Mouse (Mus musculus): Measurements from ENCODE around the gene Ctsl. TPM values are rescaled to one million over a fixed set of nuclear protein-coding genes. Genes with fewer than 3 reads are reported as not detected.
A peak's percentile ranks its signal among the peaks of the same experiment; 100 is the strongest.

Ctsl gene
- polyA plus RNA-seq, 1 experiment, result 17.4 TPM

DNA sequence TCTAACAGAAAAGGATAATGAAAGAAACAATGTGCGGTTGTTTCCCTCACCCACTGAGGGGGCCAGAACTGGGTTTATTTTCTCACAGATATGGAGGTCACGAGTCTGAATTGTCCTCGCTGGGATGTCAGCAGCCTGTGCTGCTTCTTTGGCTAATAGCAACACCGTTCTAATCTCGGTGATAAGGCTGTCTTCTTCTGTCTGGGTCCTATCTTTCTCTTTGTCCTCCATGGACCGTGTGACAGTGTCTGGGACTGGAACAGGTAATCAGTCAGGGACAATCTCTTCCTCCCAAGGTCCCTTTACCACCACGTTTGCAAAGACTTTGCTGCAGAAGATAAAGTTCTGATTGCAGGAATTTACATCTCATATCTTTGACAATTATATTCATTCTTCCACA is 4.5 kb upstream of the Ctsl start:
- WGBS, result 32% methylated on average over 7 of the region's 7 CpGs
- Histone ChIP-seq H3K27ac (ENCODE audit: insufficient read depth, low read depth, low read length) (no peak overlapping the region), H3K36me3 (ENCODE audit: control insufficient read depth, insufficient read depth, low read length) (no peaks in the 10 kb centered on the region), H3K4me3 (ENCODE audit: low read depth, low read length) (no peak overlapping the region), H3K27me3 (ENCODE audit: control insufficient read depth, insufficient read depth, low read length) (no peaks in the 10 kb centered on the region), H3K4me1 (ENCODE audit: control insufficient read depth, insufficient read depth, insufficient read length, low read length) (0 out of 2 replicates have a peak, but pooled peaks cover 2% of the 10 kb centered on the region)
- no peak for TF ChIP-seq POLR2A (IDR thresholded peaks at IDR 0.05; ENCODE audit: low read depth, low read length)
- no peak for TF ChIP-seq CTCF (IDR thresholded peaks at IDR 0.05; ENCODE audit: extremely low read depth, insufficient read length, insufficient replicate concordance, low read depth, low read length)

DNA sequence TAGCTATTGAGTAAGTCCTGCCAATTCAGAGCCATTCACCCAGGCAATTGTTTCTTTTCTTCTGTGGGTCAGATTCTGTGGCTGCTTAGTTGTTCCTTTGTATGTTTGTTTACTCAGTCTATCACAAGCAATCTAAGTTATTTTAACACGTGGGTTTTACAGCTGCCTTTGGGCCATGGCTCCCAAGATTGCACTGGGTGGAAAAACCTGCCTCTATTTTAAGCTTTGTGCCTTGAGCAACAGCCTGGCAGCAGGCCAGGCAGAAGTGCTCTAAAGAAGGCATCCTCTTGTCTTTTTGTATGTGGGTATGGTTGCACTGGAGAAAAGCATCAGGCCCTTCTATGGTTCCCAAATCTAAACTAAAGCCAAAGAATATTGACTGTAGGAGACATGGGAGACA is 3.0 kb upstream of the Ctsl start:
- Histone ChIP-seq H3K4me3 (ENCODE audit: low read depth, low read length) (no peak overlapping the region), H3K27me3 (ENCODE audit: control insufficient read depth, insufficient read depth, low read length) (no peaks in the 10 kb centered on the region), H3K36me3 (ENCODE audit: control insufficient read depth, insufficient read depth, low read length) (no peaks in the 10 kb centered on the region), H3K4me1 (ENCODE audit: control insufficient read depth, insufficient read depth, insufficient read length, low read length) (0 out of 2 replicates have a peak, but pooled peaks cover 5% of the 10 kb centered on the region), H3K27ac (ENCODE audit: insufficient read depth, low read depth, low read length) (no peak overlapping the region)
- WGBS, result 4% methylated on average over 1 of the region's 1 CpGs
- TF ChIP-seq POLR2A (IDR thresholded peaks at IDR 0.05; ENCODE audit: low read depth, low read length) (no peak), CTCF (IDR thresholded peaks at IDR 0.05; ENCODE audit: extremely low read depth, insufficient read length, insufficient replicate concordance, low read depth, low read length) (no peak)

DNA sequence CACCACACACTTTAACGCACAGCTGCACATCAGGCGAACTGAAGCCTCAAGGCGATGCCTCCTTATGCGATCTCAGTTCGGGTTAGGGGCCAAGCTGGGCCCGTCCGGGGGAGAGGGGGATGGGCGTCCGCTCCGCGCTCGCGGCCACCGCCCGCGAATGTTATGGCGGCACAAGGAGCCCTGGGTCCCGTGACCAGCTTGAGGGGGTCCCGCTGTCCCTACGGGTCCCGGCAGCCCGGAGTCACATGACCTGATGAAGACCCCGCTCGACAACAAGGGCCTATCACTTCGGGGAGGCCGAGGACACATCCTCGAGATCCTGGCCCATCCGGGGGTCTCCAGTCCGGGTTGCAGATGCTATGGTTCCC is 901 bp downstream of the Ctsl start:
- peaks cover 7% of the 10 kb centered on the region for H3K36me3 ChIP-seq (ENCODE audit: control insufficient read depth, insufficient read depth, low read length)
- 0 out of 2 replicates have a peak, but pooled peaks cover 5% of the 10 kb centered on the region for H3K4me1 ChIP-seq (ENCODE audit: control insufficient read depth, insufficient read depth, insufficient read length, low read length)
- H3K4me3 ChIP-seq (ENCODE audit: low read depth, low read length), result peak overlapping the region; percentile 82
- under 1% methylated on average over 29 of the region's 29 CpGs for WGBS
- H3K27ac ChIP-seq (ENCODE audit: insufficient read depth, low read depth, low read length), result peak overlapping the region; percentile 42; the same call in 1 of the 2 replicates
- TF ChIP-seq CTCF (IDR thresholded peaks at IDR 0.05; ENCODE audit: extremely low read depth, insufficient read length, insufficient replicate concordance, low read depth, low read length), result no peak
- TF ChIP-seq POLR2A (IDR thresholded peaks at IDR 0.05; ENCODE audit: low read depth, low read length), result no peak
- H3K27me3 ChIP-seq (ENCODE audit: control insufficient read depth, insufficient read depth, low read length), result no peaks in the 10 kb centered on the region

DNA sequence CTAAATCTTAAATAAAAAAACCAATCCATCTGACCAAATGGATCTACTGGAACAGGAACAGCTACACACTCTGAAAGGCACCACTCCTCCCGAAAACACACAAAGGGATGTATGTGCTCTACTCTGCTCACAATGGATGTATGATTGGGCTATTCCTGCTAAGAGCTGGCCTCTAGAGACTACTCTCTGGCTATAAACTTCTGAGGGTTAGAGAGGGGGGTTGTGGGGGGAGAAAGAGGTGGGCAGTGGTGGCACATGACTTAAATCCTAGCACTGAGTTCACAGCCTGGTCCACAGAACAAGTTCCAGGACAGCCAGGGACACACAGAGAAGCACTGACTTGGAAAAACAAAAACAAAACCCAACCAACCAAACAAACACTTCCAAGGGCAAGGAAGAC is 2.1 kb downstream of the Ctsl start:
- Histone ChIP-seq H3K27ac (ENCODE audit: insufficient read depth, low read depth, low read length) (no peak overlapping the region), H3K4me1 (ENCODE audit: control insufficient read depth, insufficient read depth, insufficient read length, low read length) (0 out of 2 replicates have a peak, but pooled peaks cover 5% of the 10 kb centered on the region), H3K4me3 (ENCODE audit: low read depth, low read length) (no peak overlapping the region), H3K36me3 (ENCODE audit: control insufficient read depth, insufficient read depth, low read length) (peaks cover 7% of the 10 kb centered on the region), H3K27me3 (ENCODE audit: control insufficient read depth, insufficient read depth, low read length) (no peaks in the 10 kb centered on the region)
- TF ChIP-seq POLR2A (IDR thresholded peaks at IDR 0.05; ENCODE audit: low read depth, low read length) (no peak), CTCF (IDR thresholded peaks at IDR 0.05; ENCODE audit: extremely low read depth, insufficient read length, insufficient replicate concordance, low read depth, low read length) (no peak)
- 88% methylated on average over 1 of the region's 1 CpGs for WGBS

DNA sequence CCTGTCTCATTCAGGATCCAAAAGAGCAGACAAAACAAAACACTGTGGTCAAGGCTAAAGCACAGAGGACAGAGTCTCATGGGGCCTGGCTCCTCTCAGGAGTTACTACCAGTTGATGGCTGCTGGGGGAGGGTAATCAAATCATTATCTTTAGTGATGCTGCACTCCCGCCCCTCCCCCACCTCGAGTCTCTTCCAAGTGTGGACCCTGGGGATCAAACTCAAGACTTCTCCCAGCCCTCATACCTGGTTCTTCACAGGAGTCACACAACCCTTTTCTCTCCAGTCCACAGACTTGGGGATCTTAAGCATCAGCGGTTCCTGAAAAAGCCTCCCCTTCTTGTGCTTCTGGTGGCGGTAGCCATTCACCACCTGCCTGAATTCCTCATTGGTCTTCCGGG is 3.1 kb downstream of the Ctsl start:
- no peak overlapping the region for H3K27ac ChIP-seq (ENCODE audit: insufficient read depth, low read depth, low read length)
- H3K4me1 ChIP-seq (ENCODE audit: control insufficient read depth, insufficient read depth, insufficient read length, low read length), result 0 out of 2 replicates have a peak, but pooled peaks cover 5% of the 10 kb centered on the region
- TF ChIP-seq CTCF (IDR thresholded peaks at IDR 0.05; ENCODE audit: extremely low read depth, insufficient read length, insufficient replicate concordance, low read depth, low read length) (no peak), POLR2A (IDR thresholded peaks at IDR 0.05; ENCODE audit: low read depth, low read length) (no peak)
- 94% methylated on average over 5 of the region's 5 CpGs for WGBS
- peaks cover 7% of the 10 kb centered on the region for H3K36me3 ChIP-seq (ENCODE audit: control insufficient read depth, insufficient read depth, low read length)
- no peaks in the 10 kb centered on the region for H3K27me3 ChIP-seq (ENCODE audit: control insufficient read depth, insufficient read depth, low read length)
- H3K4me3 ChIP-seq (ENCODE audit: low read depth, low read length), result no peak overlapping the region

DNA sequence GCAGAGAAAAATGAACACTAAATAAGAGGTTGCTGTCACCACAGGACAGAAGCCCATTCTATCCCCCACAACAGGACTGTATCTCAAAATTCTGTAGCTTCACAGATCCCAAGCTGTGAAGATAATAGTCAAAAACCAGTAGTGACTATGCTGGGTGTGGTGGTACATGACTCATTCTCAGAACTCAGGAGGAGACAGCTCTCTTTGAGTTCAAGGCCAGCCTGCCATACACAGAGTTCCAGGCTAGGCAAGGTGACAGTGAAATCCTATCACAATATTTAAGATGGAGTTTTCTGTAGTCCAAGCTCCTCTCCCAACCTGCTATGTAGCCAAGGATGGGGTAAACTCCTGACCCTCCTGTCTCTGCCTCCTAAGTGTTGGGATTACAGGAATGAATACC is 5.4 kb downstream of the Ctsl start:
- Histone ChIP-seq H3K36me3 (ENCODE audit: control insufficient read depth, insufficient read depth, low read length) (peaks cover 7% of the 10 kb centered on the region), H3K27me3 (ENCODE audit: control insufficient read depth, insufficient read depth, low read length) (no peaks in the 10 kb centered on the region), H3K4me1 (ENCODE audit: control insufficient read depth, insufficient read depth, insufficient read length, low read length) (0 out of 2 replicates have a peak, but pooled peaks cover 3% of the 10 kb centered on the region), H3K27ac (ENCODE audit: insufficient read depth, low read depth, low read length) (no peak overlapping the region), H3K4me3 (ENCODE audit: low read depth, low read length) (no peak overlapping the region)
- TF ChIP-seq CTCF (IDR thresholded peaks at IDR 0.05; ENCODE audit: extremely low read depth, insufficient read length, insufficient replicate concordance, low read depth, low read length) (no peak), POLR2A (IDR thresholded peaks at IDR 0.05; ENCODE audit: low read depth, low read length) (no peak)

DNA sequence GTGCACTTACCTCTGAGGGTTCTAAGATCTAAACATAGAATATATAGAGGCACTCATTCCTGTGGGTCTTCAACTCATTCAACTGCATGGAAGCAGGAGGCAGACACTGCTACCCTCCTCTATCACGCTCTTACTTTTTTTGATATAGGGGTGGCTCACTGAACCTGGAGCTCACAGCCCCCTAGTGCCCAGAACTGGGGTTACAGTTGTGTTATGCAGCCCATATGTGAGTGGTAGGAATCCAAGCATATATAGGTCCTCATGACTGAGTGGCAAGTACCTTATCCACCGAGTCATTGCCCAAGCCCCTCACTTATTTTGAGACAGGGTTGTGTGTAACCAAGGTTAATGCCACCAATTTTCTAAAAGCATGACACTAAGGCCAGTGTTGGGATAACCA is 6.4 kb downstream of the Ctsl start:
- no peak overlapping the region for H3K4me3 ChIP-seq (ENCODE audit: low read depth, low read length)
- no peaks in the 10 kb centered on the region for H3K4me1 ChIP-seq (ENCODE audit: control insufficient read depth, insufficient read depth, insufficient read length, low read length)
- no peak overlapping the region for H3K27ac ChIP-seq (ENCODE audit: insufficient read depth, low read depth, low read length)
- H3K36me3 ChIP-seq (ENCODE audit: control insufficient read depth, insufficient read depth, low read length), result peaks cover 7% of the 10 kb centered on the region
- TF ChIP-seq POLR2A (IDR thresholded peaks at IDR 0.05; ENCODE audit: low read depth, low read length) (no peak), CTCF (IDR thresholded peaks at IDR 0.05; ENCODE audit: extremely low read depth, insufficient read length, insufficient replicate concordance, low read depth, low read length) (peak; percentile 65; the same call in 1 of the 2 replicates)
- 50% methylated on average over 2 of the region's 2 CpGs for WGBS
- no peaks in the 10 kb centered on the region for H3K27me3 ChIP-seq (ENCODE audit: control insufficient read depth, insufficient read depth, low read length)
